Mouse (Mus musculus): ENCODE results near the gene Tbc1d10c. TPM values are rescaled to one million over a fixed set of nuclear protein-coding genes. Genes with fewer than 3 reads are reported as not detected.
"Not testable (repeated sequence)": the region's sequence is repeated elsewhere in the genome, so short reads cannot be mapped to it uniquely, and the experiment has no call there.

Tbc1d10c gene
- polyA plus RNA-seq, 1 experiment: 266 TPM

GRCm38 (mm10) chr19:4140147-4140546 is 50.9 kb downstream of the Tbc1d10c start:
- WGBS: 79% methylated on average over 6 of the region's 6 CpGs
- H3K4me1 ChIP-seq (ENCODE audit: control insufficient read depth, insufficient read depth, insufficient read length): peaks cover 43% of the 10 kb centered on the region
- H3K36me3 ChIP-seq (ENCODE audit: control insufficient read depth, insufficient read depth, low read length): no peaks in the 10 kb centered on the region
- no peak overlapping the region for H3K4me3 ChIP-seq (ENCODE audit: extremely low read depth, insufficient read depth, insufficient read length)
- H3K27me3 ChIP-seq (ENCODE audit: control insufficient read depth, insufficient read depth, low read length): no peaks in the 10 kb centered on the region
- TF ChIP-seq POLR2A (IDR thresholded peaks at IDR 0.05; ENCODE audit: low read depth, low read length) (no peak), CTCF (IDR thresholded peaks at IDR 0.05; ENCODE audit: extremely low read depth, insufficient read depth, insufficient read length, insufficient replicate concordance) (no peak)
- no peak overlapping the region for H3K27ac ChIP-seq (ENCODE audit: insufficient read depth, low read length)
- no peak for DNase-seq (ENCODE audit: low read depth in 1 of 2, low spot score in 2 of 2)

- Histone ChIP-seq H3K36me3 (ENCODE audit: control insufficient read depth, insufficient read depth, low read length) (no peaks in the 10 kb centered on the region), H3K27me3 (ENCODE audit: control insufficient read depth, insufficient read depth, low read length) (no peaks in the 10 kb centered on the region), H3K4me1 (ENCODE audit: control insufficient read depth, insufficient read depth, insufficient read length) (peaks cover 43% of the 10 kb centered on the region), H3K4me3 (ENCODE audit: extremely low read depth, insufficient read depth, insufficient read length) (no peak within 1 kb of the TSS), H3K27ac (ENCODE audit: insufficient read depth, low read length) (peak within 1 kb of the TSS; percentile 65)
- TF ChIP-seq POLR2A (IDR thresholded peaks at IDR 0.05; ENCODE audit: low read depth, low read length) (no peak), CTCF (IDR thresholded peaks at IDR 0.05; ENCODE audit: extremely low read depth, insufficient read depth, insufficient read length, insufficient replicate concordance) (no peak)
- 91% methylated on average over 2 of the region's 2 CpGs for WGBS
- no peak for DNase-seq (ENCODE audit: low read depth in 1 of 2, low spot score in 2 of 2)
Measured at GRCm38 (mm10) chr19:4139446-4139845, 51.6 kb downstream of the Tbc1d10c start, which contains the start of gene Gpr152. Gene Gpr152, plus strand, starts transcription at chr19:4139787.

- TF ChIP-seq CTCF (IDR thresholded peaks at IDR 0.05; ENCODE audit: extremely low read depth, insufficient read depth, insufficient read length, insufficient replicate concordance) (no peak), POLR2A (IDR thresholded peaks at IDR 0.05; ENCODE audit: low read depth, low read length) (no peak)
- 44% methylated on average over 5 of the region's 5 CpGs for WGBS
Measured at GRCm38 (mm10) chr19:4137913-4138312, 53.2 kb downstream of the Tbc1d10c start.

DNA sequence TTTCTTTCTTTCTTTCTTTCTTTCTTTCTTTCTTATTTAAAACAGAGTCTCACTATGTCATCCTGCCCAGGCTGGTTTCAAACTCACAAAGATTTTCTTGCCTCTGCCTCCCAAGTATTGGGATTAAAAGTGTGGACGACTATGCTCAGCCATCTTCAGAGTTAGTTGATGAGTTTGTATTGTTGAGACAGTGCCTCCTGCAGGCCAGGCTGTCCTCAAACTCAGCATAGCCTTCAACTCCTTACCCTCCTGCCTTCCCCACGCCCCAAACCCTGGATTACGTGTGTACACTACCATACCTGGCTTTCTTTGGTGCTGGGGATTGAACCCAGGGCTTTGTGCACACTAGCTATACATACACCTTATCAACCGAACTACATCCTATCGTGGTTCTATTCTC is 54.6 kb downstream of the Tbc1d10c start:
- no peak for DNase-seq (ENCODE audit: low read depth in 1 of 2, low spot score in 2 of 2)
- H3K27ac ChIP-seq (ENCODE audit: insufficient read depth, low read length): peak overlapping the region; percentile 19; the same call in 1 of the 2 replicates
- H3K27me3 ChIP-seq (ENCODE audit: control insufficient read depth, insufficient read depth, low read length): no peaks in the 10 kb centered on the region
- 86% methylated on average over 5 of the region's 5 CpGs for WGBS
- TF ChIP-seq CTCF (IDR thresholded peaks at IDR 0.05; ENCODE audit: extremely low read depth, insufficient read depth, insufficient read length, insufficient replicate concordance): no peak
- no peak for TF ChIP-seq POLR2A (IDR thresholded peaks at IDR 0.05; ENCODE audit: low read depth, low read length)
- H3K4me3 ChIP-seq (ENCODE audit: extremely low read depth, insufficient read depth, insufficient read length): no peak overlapping the region
- peaks cover 26% of the 10 kb centered on the region for H3K4me1 ChIP-seq (ENCODE audit: control insufficient read depth, insufficient read depth, insufficient read length)
- H3K36me3 ChIP-seq (ENCODE audit: control insufficient read depth, insufficient read depth, low read length): peaks cover 13% of the 10 kb centered on the region

More at GRCm38 (mm10) chr19:4137913-4138312, 53.2 kb downstream of the Tbc1d10c start:
- DNase-seq (ENCODE audit: low read depth in 1 of 2, low spot score in 2 of 2): no peak
- Histone ChIP-seq H3K4me3 (ENCODE audit: extremely low read depth, insufficient read depth, insufficient read length) (no peak overlapping the region), H3K27ac (ENCODE audit: insufficient read depth, low read length) (peak overlapping the region; percentile 65), H3K4me1 (ENCODE audit: control insufficient read depth, insufficient read depth, insufficient read length) (peaks cover 29% of the 10 kb centered on the region), H3K36me3 (ENCODE audit: control insufficient read depth, insufficient read depth, low read length) (peaks cover 4% of the 10 kb centered on the region), H3K27me3 (ENCODE audit: control insufficient read depth, insufficient read depth, low read length) (no peaks in the 10 kb centered on the region)

DNA sequence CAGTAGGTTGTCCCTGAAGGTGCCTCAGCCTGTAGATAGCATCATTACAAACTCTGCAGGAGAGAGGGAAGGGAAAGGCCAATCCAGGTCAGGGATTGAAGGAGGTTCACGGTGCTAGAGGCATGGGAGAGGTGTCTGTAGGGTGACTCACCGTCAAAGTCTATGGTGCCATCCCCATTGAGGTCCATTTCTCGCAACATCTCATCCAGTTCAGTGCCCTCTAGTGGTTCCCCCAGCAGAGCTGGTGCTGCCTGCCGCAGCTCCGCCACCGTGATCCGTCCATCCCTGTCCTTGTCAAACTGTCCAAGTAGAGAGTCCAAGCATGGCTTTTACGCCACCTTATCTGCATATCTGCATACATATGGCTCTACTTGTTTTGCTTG is 55.1 kb downstream of the Tbc1d10c start:
- not testable (repeated sequence) for H3K4me3 ChIP-seq (ENCODE audit: extremely low read depth, insufficient read depth, insufficient read length)

DNA sequence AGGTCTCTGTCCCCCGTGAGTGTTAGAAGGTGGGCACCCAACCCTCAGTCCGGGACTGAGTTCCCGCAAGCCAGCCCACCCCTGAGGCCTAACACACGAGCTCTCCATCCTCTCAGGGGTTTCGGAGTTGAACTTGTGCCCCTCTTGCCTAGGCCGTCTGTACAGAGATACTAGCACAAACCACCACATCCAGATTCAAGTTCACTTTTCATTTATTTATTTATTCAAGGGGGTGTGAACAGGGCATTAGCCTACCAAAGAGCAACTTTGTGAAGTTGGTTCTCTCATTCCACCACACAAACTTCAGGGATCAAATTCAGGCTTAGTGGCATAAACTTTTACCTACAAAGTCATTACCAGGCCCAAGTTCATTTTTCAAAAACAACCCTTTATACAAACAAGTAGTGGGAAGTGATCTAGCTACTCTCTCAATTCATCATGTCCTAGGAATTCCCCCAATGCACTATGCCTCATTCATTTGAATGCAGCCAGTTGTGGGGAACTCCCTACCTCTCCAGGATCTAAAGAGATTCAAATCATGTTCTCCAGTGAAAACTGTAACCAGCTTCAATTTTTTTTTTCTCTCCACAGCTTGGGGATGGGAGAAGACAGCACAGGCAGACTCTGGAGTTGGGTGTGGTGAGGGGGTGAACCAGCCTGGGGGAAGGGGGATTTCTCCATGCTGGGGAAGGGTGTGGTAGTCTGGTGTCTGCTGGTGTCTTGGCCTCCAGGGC is 55.7 kb downstream of the Tbc1d10c start:
- H3K27me3 ChIP-seq (ENCODE audit: control insufficient read depth, insufficient read depth, low read length); DNase-seq (ENCODE audit: low read depth in 1 of 2, low spot score in 2 of 2); H3K4me3 ChIP-seq (ENCODE audit: extremely low read depth, insufficient read depth, insufficient read length): not testable (repeated sequence)
- peaks cover 26% of the 10 kb centered on the region for H3K4me1 ChIP-seq (ENCODE audit: control insufficient read depth, insufficient read depth, insufficient read length)
- peak overlapping the region; percentile 95 for H3K27ac ChIP-seq (ENCODE audit: insufficient read depth, low read length)
- 79% methylated on average over 6 of the region's 6 CpGs for WGBS
- peaks cover 21% of the 10 kb centered on the region for H3K36me3 ChIP-seq (ENCODE audit: control insufficient read depth, insufficient read depth, low read length)

More for the DNA sequence above, 55.1 kb downstream of the Tbc1d10c start:
- Histone ChIP-seq H3K27ac (ENCODE audit: insufficient read depth, low read length) (peak overlapping the region; percentile 55), H3K36me3 (ENCODE audit: control insufficient read depth, insufficient read depth, low read length) (peaks cover 18% of the 10 kb centered on the region), H3K4me1 (ENCODE audit: control insufficient read depth, insufficient read depth, insufficient read length) (peaks cover 26% of the 10 kb centered on the region)
- not testable (repeated sequence) for H3K27me3 ChIP-seq (ENCODE audit: control insufficient read depth, insufficient read depth, low read length); DNase-seq (ENCODE audit: low read depth in 1 of 2, low spot score in 2 of 2)
- 21% methylated on average over 8 of the region's 8 CpGs for WGBS
- TF ChIP-seq CTCF (IDR thresholded peaks at IDR 0.05; ENCODE audit: extremely low read depth, insufficient read depth, insufficient read length, insufficient replicate concordance): peak; percentile 38; the same call in 1 of the 2 replicates

DNA sequence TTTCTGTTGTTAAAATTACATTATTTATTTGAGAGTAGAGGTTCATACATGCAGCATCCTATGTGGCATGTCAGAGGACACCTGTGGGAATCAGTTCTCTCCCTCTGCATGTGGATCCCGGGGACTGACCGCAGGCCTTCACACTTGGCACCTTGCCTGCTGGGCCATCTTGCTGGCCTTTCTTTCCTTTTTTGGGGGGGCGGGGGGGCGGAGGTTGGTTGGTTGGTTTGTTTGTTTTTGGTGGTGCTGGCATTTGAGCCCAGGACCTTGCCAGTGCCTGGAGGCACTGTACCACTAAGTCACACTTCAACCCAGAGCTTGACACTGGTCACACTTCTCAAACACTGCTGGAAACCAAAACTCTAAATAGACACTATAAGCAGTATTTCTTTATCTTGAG is 56.7 kb downstream of the Tbc1d10c start:
- DNase-seq (ENCODE audit: low read depth in 1 of 2, low spot score in 2 of 2): no peak
- peaks cover 23% of the 10 kb centered on the region for H3K36me3 ChIP-seq (ENCODE audit: control insufficient read depth, insufficient read depth, low read length)
- TF ChIP-seq CTCF (IDR thresholded peaks at IDR 0.05; ENCODE audit: extremely low read depth, insufficient read depth, insufficient read length, insufficient replicate concordance) (no peak), POLR2A (IDR thresholded peaks at IDR 0.05; ENCODE audit: low read depth, low read length) (no peak)
- 94% methylated on average over 4 of the region's 4 CpGs for WGBS
- H3K4me1 ChIP-seq (ENCODE audit: control insufficient read depth, insufficient read depth, insufficient read length): peaks cover 26% of the 10 kb centered on the region
- no peak overlapping the region for H3K4me3 ChIP-seq (ENCODE audit: extremely low read depth, insufficient read depth, insufficient read length)
- peak overlapping the region; percentile 95; the same call in 1 of the 2 replicates for H3K27ac ChIP-seq (ENCODE audit: insufficient read depth, low read length)
- H3K27me3 ChIP-seq (ENCODE audit: control insufficient read depth, insufficient read depth, low read length): no peaks in the 10 kb centered on the region

Other genes with a start within 250 kb of the Tbc1d10c start
- gene Aldh3b3, start 232.6 kb downstream of the Tbc1d10c start, polyA plus RNA-seq (2012; rRNA removed): 0.07 and 0.20 TPM in 2 replicates
- 0.65 and 0.79 TPM in 2 replicates for gene Aldh3b2, start 219.0 kb downstream of the Tbc1d10c start, polyA plus RNA-seq (2012; rRNA removed)
- gene Acy3, start 204.7 kb downstream of the Tbc1d10c start, polyA plus RNA-seq (2012; rRNA removed): 9.6 and 11.1 TPM in 2 replicates
- gene Tbx10, start 198.5 kb downstream of the Tbc1d10c start, polyA plus RNA-seq (2012; rRNA removed): not detected in 2 replicates
- 18.5 and 22.2 TPM in 2 replicates for gene Nudt8, start 190.7 kb downstream of the Tbc1d10c start, polyA plus RNA-seq (2012; rRNA removed)
- 2.9 and 3.1 TPM in 2 replicates for gene Gm49405, start 190.7 kb downstream of the Tbc1d10c start, polyA plus RNA-seq (2012; rRNA removed)
- gene Doc2g, start 188.0 kb downstream of the Tbc1d10c start, polyA plus RNA-seq (2012; rRNA removed): 12.8 and 13.7 TPM in 2 replicates
- 65.5 and 71.3 TPM in 2 replicates for gene Ndufv1, start 178.5 kb downstream of the Tbc1d10c start, polyA plus RNA-seq (2012; rRNA removed)
- 179 and 335 TPM in 2 replicates for gene Gstp1, start 153.3 kb downstream of the Tbc1d10c start, polyA plus RNA-seq (2012; rRNA removed)
- gene Gstp2, start 145.3 kb downstream of the Tbc1d10c start, polyA plus RNA-seq (2012; rRNA removed): 17.9 and 132 TPM in 2 replicates
- 13.0 and 15.7 TPM in 2 replicates for gene Gstp3, start 131.7 kb downstream of the Tbc1d10c start, polyA plus RNA-seq (2012; rRNA removed)
- 7.0 and 8.3 TPM in 2 replicates for gene Cabp2, start 109.7 kb downstream of the Tbc1d10c start, polyA plus RNA-seq (2012; rRNA removed)
- 247 and 334 TPM in 2 replicates for gene Cdk2ap2, start 94.1 kb downstream of the Tbc1d10c start, polyA plus RNA-seq (2012; rRNA removed)
- gene Pitpnm1, start 91.3 kb downstream of the Tbc1d10c start, polyA plus RNA-seq (2012; rRNA removed): 358 and 415 TPM in 2 replicates
- 85.3 and 99.6 TPM in 2 replicates for gene Aip, start 65.4 kb downstream of the Tbc1d10c start, polyA plus RNA-seq (2012; rRNA removed)
- 0.09 and 0.11 TPM in 2 replicates for gene Gpr152, start 51.5 kb downstream of the Tbc1d10c start, polyA plus RNA-seq (2012; rRNA removed)
- 1.9 and 2.2 TPM in 2 replicates for gene Cabp4, start 47.3 kb downstream of the Tbc1d10c start, polyA plus RNA-seq (2012; rRNA removed)
- 386 and 394 TPM in 2 replicates for gene Coro1b, start 42.7 kb downstream of the Tbc1d10c start, polyA plus RNA-seq (2012; rRNA removed)
- gene Ptprcap, start 37.7 kb downstream of the Tbc1d10c start, polyA plus RNA-seq (2012; rRNA removed): 631 and 1,026 TPM in 2 replicates
- gene Rps6kb2, start 27.9 kb downstream of the Tbc1d10c start, polyA plus RNA-seq (2012; rRNA removed): 40.7 and 51.5 TPM in 2 replicates
- gene Carns1, start 15.8 kb downstream of the Tbc1d10c start, polyA plus RNA-seq (2012; rRNA removed): 52.0 and 64.5 TPM in 2 replicates
- gene Ppp1ca, start 781 bp upstream of the Tbc1d10c start, polyA plus RNA-seq (2012; rRNA removed): 464 and 481 TPM in 2 replicates
- gene Rad9a, start 10.4 kb upstream of the Tbc1d10c start, polyA plus RNA-seq (2012; rRNA removed): 53.1 and 62.9 TPM in 2 replicates
- 128 and 163 TPM in 2 replicates for gene Clcf1, start 23.0 kb upstream of the Tbc1d10c start, polyA plus RNA-seq (2012; rRNA removed)
- not detected in 2 replicates for gene AC109138.7, start 23.1 kb upstream of the Tbc1d10c start, polyA plus RNA-seq (2012; rRNA removed)
- gene Pold4, start 40.6 kb upstream of the Tbc1d10c start, polyA plus RNA-seq (2012; rRNA removed): 233 and 309 TPM in 2 replicates
- 43.3 and 51.1 TPM in 2 replicates for gene Ssh3, start 77.9 kb upstream of the Tbc1d10c start, polyA plus RNA-seq (2012; rRNA removed)
- gene Ankrd13d, start 91.9 kb upstream of the Tbc1d10c start, polyA plus RNA-seq (2012; rRNA removed): 16.1 and 17.7 TPM in 2 replicates
- gene Grk2, start 114.9 kb upstream of the Tbc1d10c start, polyA plus RNA-seq (2012; rRNA removed): 301 and 394 TPM in 2 replicates
- 98.9 and 115 TPM in 2 replicates for gene Kdm2a, start 207.0 kb upstream of the Tbc1d10c start, polyA plus RNA-seq (2012; rRNA removed)
- 4.0 and 4.9 TPM in 2 replicates for gene Rhod, start 248.1 kb upstream of the Tbc1d10c start, polyA plus RNA-seq (2012; rRNA removed)